Mouse (Mus musculus): ENCODE measurements at regions not wholly inside any gene's neighbourhood (a gene's known extent, or its start where the extent isn't known, plus 50 kb on each side); places are given as distances from the start of the nearest gene placed in this dataset.

DNA sequence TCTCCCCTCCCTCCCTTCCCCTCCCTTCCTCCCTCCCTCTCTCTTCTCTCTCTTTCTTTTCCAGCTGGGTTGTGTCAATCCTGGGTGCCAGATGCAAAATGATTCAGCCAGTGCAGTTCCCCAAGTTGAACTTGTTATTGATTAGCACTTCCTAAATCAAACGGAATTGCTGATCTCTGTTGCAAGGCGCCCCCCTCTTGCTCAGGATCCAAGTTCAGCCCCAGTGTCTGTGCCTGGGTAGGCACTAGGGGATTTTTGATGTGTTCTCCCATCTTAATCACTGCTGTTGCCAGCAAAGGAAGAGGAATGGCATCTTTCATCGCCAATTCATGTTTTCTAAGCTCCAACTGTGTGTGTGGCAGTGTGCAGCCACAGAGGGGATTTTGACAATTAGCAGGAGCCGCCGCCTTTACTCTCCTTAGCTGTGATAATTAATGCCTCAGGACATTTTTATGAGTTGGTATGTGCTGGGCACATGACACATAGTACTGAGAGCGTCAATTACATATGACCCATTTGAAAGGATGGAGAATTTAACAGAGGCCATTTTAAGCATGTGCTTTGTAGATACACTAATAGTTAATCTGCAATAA, 125.9 kb upstream of the Veph1 start:
- no peak for ATAC-seq (ENCODE audit: insufficient number of reproducible peaks, low FRiP score)
- Histone ChIP-seq H3K9ac (no peak overlapping the region), H3K4me3 (no peak overlapping the region), H3K4me1 (replicated peaks) (no peaks in the 10 kb centered on the region), H3K27ac (ENCODE audit: poor library complexity, severe bottlenecking) (no peak overlapping the region), H3K27me3 (replicated peaks) (no peaks in the 10 kb centered on the region), H3K9me3 (replicated peaks) (no peaks in the 10 kb centered on the region), H3K4me2 (no peak overlapping the region), H3K36me3 (no peaks in the 10 kb centered on the region)
- WGBS: 61% methylated on average over 6 of the region's 6 CpGs

DNA sequence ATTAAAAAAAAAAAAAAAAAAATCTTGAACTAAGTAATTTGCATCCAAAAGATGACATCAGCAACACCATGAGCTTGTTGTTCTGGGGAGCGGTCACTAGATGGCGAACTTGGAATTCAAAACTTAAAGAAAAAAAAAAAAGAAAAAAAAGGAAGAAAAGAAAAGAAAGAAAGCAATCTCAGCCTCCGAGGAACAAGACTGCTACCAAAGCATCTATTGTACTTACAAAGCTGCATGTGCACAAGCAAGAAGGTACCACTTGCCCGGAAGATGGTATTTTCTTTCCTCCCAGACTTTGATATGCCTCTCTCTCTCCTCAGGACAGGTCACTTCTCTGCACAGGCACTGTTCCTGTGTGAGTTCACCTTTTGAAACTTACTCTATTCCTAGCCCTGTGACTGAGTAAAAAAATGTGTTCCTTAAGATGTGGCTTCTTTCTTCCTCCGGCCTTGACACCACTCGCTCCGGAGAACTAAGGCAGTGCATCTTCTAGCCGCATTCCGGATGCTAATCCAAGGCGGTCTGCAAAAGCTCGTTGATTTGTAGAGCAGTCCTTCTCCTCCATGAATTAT, 114.2 kb upstream of the Veph1 start:
- no peaks in the 10 kb centered on the region for H3K36me3 ChIP-seq
- H3K27ac ChIP-seq (ENCODE audit: poor library complexity, severe bottlenecking): no peak overlapping the region
- peak overlapping the region; percentile 67 for H3K4me2 ChIP-seq
- H3K4me3 ChIP-seq: peak overlapping the region; percentile 30
- 43% methylated on average over 11 of the region's 11 CpGs for WGBS
- 0 out of 2 replicates have a peak overlapping the region, but pooled peaks have one; percentile 45 for H3K9ac ChIP-seq
- H3K4me1 ChIP-seq (replicated peaks): no peaks in the 10 kb centered on the region
- ATAC-seq (ENCODE audit: insufficient number of reproducible peaks, low FRiP score): no peak
- H3K27me3 ChIP-seq (replicated peaks): no peaks in the 10 kb centered on the region
- H3K9me3 ChIP-seq (replicated peaks): no peaks in the 10 kb centered on the region

DNA sequence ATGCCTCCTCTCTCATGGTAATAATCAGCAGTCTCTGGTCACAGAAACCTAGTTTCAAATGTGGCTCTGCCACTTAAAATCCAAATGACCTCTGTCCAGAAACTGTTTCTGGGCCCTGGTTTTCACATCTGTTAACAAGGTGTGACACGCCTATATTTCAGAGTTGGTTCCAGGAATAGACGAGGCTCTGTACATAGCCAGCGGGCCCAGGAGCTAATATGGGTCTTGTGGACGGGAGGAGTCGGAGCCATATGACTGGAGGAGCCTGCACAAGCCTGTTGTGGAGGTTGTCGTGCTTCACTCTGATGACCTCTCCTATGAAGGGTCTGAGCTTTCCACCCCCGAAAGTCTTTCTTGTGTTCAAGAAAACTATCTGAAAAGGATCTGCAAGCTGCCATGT, 112.2 kb upstream of the Veph1 start:
- Histone ChIP-seq H3K27ac (ENCODE audit: poor library complexity, severe bottlenecking) (no peak overlapping the region), H3K36me3 (no peaks in the 10 kb centered on the region), H3K4me1 (replicated peaks) (no peaks in the 10 kb centered on the region)

DNA sequence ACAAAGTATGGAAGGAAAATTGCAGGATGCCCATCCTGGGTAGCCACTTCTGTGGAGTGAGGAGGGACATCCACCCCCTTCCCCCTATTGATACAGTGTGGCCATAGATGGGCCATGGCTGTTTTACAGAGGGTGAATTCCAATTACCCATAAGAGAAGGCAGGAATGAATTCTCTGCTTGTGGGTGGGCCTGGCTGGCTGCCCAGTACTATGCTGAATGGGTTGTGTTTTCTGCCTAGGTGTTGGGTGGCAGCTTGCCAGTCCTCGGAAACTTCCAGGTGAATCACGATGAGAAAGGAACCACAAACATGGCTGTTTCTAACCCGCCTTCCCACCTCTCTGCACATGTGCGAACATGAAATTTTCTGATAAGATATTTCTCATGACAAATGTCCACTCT, 109.0 kb upstream of the Veph1 start:
- H3K36me3 ChIP-seq: no peaks in the 10 kb centered on the region
- H3K27me3 ChIP-seq (replicated peaks): no peaks in the 10 kb centered on the region
- no peak overlapping the region for H3K4me2 ChIP-seq
- ATAC-seq (ENCODE audit: insufficient number of reproducible peaks, low FRiP score): no peak
- H3K4me3 ChIP-seq: no peak overlapping the region
- no peak overlapping the region for H3K27ac ChIP-seq (ENCODE audit: poor library complexity, severe bottlenecking)
- no peaks in the 10 kb centered on the region for H3K4me1 ChIP-seq (replicated peaks)
- no peak overlapping the region for H3K9ac ChIP-seq
- no peaks in the 10 kb centered on the region for H3K9me3 ChIP-seq (replicated peaks)
- 73% methylated on average over 4 of the region's 4 CpGs for WGBS

More for the DNA sequence above, 112.2 kb upstream of the Veph1 start:
- H3K4me2 ChIP-seq: no peak overlapping the region
- H3K4me3 ChIP-seq: no peak overlapping the region
- no peaks in the 10 kb centered on the region for H3K9me3 ChIP-seq (replicated peaks)
- WGBS: 73% methylated on average over 7 of the region's 7 CpGs
- H3K27me3 ChIP-seq (replicated peaks): no peaks in the 10 kb centered on the region
- no peak overlapping the region for H3K9ac ChIP-seq
- ATAC-seq (ENCODE audit: insufficient number of reproducible peaks, low FRiP score): no peak

DNA sequence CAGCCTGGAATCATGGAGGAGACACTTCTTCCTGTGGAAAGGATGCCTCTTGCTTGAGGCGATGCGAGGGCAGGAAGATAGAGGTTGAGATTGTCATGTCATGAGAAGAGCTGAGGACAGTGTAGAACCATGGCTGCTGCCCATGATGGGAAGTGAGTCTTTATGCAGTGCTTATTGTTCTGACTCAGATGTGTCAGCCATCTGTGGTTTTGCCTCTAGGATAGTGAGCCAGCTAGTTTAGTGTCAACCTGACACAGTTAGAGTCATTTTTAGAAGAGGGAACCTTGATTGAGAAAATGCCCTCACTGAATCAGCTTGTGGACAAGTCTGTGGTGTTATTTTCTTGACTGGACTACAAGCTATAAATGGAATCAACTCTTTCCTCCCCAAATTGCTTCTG, 107.1 kb upstream of the Veph1 start:
- 86% methylated on average over 2 of the region's 2 CpGs for WGBS
- no peaks in the 10 kb centered on the region for H3K36me3 ChIP-seq
- H3K4me3 ChIP-seq: no peak overlapping the region
- H3K27ac ChIP-seq (ENCODE audit: poor library complexity, severe bottlenecking): no peak overlapping the region
- no peaks in the 10 kb centered on the region for H3K9me3 ChIP-seq (replicated peaks)
- H3K4me1 ChIP-seq (replicated peaks): no peaks in the 10 kb centered on the region
- no peak overlapping the region for H3K9ac ChIP-seq
- H3K4me2 ChIP-seq: no peak overlapping the region
- ATAC-seq (ENCODE audit: insufficient number of reproducible peaks, low FRiP score): no peak
- no peaks in the 10 kb centered on the region for H3K27me3 ChIP-seq (replicated peaks)

DNA sequence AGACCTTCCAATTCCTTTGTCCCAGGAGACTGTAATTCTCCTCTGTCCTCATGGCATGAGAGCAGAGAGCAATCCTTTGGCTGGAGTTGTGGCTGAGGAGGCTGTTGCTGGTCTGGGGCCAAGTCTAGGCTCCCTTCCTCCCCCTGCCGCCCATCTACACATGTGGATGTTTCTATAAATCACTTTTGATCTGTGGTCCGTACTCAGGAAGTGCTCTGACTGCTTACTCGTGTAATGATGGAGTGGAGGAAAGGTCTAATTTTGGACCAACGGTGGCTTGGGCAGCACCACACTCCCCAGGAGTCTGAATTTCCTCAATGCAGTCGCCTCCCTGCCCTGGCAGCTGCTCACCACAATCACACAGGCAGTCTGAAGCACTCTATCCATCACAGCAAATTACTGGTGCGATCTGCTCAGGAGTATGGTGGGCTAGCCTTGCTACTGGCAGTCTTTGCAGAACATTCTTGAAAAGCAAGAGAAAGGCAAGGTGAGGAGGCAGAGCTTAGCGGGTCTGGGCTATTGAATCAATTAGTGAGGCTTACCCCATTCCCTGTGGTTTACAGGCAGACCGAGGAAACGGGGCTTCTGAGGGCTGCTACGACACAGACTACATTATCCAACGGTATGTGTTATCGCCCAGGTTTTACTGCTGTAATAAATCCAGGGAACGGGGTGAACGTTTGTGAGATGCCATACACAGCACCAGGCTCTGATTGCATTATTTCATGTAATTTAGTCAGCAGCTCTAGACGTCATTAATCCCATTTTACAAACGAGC, 104.3 kb upstream of the Veph1 start:
- H3K4me1 ChIP-seq (replicated peaks): no peaks in the 10 kb centered on the region
- no peak overlapping the region for H3K4me3 ChIP-seq
- no peak overlapping the region for H3K4me2 ChIP-seq
- no peaks in the 10 kb centered on the region for H3K9me3 ChIP-seq (replicated peaks)
- no peak overlapping the region for H3K9ac ChIP-seq
- no peak for ATAC-seq (ENCODE audit: insufficient number of reproducible peaks, low FRiP score)
- H3K36me3 ChIP-seq: no peaks in the 10 kb centered on the region
- no peaks in the 10 kb centered on the region for H3K27me3 ChIP-seq (replicated peaks)
- no peak overlapping the region for H3K27ac ChIP-seq (ENCODE audit: poor library complexity, severe bottlenecking)
- WGBS: 55% methylated on average over 16 of the region's 16 CpGs

DNA sequence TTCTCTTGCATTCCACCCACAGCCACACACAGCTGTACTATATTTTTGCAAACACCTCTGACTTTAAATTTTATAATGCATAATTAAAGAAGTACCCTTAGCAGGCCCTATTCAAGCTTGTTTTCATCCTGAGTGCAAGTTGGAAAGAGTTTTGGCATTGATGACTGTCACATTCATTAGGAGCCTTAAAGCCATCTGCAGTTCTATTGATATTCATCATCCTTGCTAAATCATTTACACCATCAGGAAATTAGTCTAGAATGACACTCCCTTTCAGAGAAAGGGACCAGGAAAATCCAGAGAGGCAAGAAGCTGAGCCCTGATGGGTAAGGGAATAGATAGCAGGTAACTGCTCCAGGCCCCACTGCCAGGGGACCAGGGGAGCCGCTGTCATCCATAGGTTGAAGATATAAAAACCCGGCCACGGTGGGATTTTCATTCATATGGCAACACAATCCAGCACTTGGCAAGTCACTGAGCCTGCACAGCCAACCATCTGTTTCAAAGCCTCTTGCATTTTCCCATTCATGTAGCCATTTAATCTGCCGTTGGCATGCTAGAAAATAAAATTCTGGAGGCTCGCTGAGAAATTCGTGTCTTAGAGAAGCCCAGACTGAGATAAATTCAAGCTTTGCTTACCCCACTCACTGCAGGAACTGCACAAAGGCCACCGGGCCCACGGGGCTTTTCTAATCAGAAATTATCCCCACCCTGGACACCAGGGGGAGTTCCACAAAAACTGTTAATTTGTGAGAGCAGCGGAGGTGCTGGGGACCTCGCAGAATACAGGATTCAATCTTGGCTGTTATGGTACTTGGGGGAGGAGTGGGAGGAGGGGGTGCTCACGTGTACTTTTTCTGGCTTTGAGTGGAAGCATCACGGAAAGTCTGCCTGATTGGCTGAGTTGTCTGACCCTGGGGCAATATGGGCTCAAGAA, 101.8 kb upstream of the Veph1 start:
- H3K4me1 ChIP-seq (replicated peaks): no peaks in the 10 kb centered on the region
- H3K27me3 ChIP-seq (replicated peaks): no peaks in the 10 kb centered on the region
- no peaks in the 10 kb centered on the region for H3K36me3 ChIP-seq
- 60% methylated on average over 12 of the region's 12 CpGs for WGBS
- no peak overlapping the region for H3K27ac ChIP-seq (ENCODE audit: poor library complexity, severe bottlenecking)
- H3K9ac ChIP-seq: no peak overlapping the region
- no peak overlapping the region for H3K4me2 ChIP-seq
- no peak overlapping the region for H3K4me3 ChIP-seq
- no peak for ATAC-seq (ENCODE audit: insufficient number of reproducible peaks, low FRiP score)
- H3K9me3 ChIP-seq (replicated peaks): no peaks in the 10 kb centered on the region

DNA sequence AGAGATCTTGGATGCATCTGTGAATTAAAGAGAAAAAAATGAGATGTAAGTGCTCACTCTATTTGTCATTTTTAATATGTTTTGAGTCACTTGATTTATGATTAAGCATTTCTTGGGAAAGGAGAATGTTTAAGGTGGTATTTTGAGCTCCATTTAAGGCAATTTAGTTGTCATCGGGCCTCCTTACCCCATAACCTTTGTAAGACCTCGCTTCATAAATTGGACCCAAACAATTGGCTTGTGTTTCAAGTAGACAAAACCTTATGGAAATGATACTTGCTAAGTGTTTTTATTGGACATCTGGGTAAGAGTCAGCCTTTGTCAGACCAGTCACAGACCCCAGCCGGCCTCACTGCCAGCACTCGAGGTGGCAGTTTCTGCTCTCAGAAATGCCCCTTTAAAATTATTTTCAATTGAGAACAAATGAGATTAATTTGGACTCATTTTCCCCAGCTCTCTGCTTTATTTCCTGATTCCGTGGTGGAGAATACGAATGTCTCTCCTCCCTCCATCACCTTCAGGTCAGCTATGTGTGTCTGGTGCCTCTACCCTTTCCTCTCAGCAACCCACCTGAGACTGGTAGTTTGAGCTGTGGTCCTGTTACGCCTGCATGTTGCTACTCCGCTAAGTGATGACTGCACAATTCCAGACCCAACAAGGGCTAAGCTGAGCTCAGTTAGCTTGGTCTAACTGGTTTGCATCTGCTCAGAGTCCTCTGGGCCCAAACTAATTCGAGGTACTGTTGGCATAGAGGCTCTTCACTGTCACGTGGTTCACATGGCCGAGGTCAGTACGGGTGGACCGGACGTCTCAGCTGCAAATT, 78.7 kb upstream of the Veph1 start:
- no peak overlapping the region for H3K27ac ChIP-seq (ENCODE audit: poor library complexity, severe bottlenecking)

DNA sequence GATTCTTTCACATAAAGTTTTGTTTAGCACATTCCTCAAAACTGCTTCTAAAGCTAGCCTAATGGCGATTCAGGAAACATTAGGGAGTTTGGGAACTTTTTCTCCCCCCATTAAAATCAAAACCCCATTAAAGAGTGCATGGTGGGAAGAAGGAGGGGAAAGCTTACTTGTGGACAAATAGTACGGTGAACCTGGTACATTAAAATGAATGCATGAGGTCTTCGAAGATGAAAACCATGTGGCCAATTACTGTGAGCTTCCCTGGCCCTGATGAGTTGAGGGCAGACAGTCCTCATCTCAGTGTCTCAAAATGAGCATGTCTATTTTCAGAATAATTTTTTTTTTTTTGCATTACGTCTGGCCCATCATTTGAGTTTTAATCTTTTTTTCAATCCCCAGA, 78.0 kb upstream of the Veph1 start:
- Histone ChIP-seq H3K27ac (ENCODE audit: poor library complexity, severe bottlenecking) (no peak overlapping the region), H3K4me1 (replicated peaks) (no peaks in the 10 kb centered on the region), H3K36me3 (no peaks in the 10 kb centered on the region), H3K27me3 (replicated peaks) (no peaks in the 10 kb centered on the region), H3K9me3 (replicated peaks) (no peaks in the 10 kb centered on the region), H3K9ac (no peak overlapping the region), H3K4me2 (no peak overlapping the region), H3K4me3 (no peak overlapping the region)
- no peak for ATAC-seq (ENCODE audit: insufficient number of reproducible peaks, low FRiP score)
- WGBS: 85% methylated on average over 4 of the region's 4 CpGs

More for the DNA sequence above, 78.7 kb upstream of the Veph1 start:
- H3K27me3 ChIP-seq (replicated peaks): no peaks in the 10 kb centered on the region
- no peak for ATAC-seq (ENCODE audit: insufficient number of reproducible peaks, low FRiP score)
- no peaks in the 10 kb centered on the region for H3K9me3 ChIP-seq (replicated peaks)
- 79% methylated on average over 14 of the region's 14 CpGs for WGBS
- H3K4me1 ChIP-seq (replicated peaks): no peaks in the 10 kb centered on the region
- no peak overlapping the region for H3K9ac ChIP-seq
- no peaks in the 10 kb centered on the region for H3K36me3 ChIP-seq
- H3K4me2 ChIP-seq: no peak overlapping the region
- no peak overlapping the region for H3K4me3 ChIP-seq

DNA sequence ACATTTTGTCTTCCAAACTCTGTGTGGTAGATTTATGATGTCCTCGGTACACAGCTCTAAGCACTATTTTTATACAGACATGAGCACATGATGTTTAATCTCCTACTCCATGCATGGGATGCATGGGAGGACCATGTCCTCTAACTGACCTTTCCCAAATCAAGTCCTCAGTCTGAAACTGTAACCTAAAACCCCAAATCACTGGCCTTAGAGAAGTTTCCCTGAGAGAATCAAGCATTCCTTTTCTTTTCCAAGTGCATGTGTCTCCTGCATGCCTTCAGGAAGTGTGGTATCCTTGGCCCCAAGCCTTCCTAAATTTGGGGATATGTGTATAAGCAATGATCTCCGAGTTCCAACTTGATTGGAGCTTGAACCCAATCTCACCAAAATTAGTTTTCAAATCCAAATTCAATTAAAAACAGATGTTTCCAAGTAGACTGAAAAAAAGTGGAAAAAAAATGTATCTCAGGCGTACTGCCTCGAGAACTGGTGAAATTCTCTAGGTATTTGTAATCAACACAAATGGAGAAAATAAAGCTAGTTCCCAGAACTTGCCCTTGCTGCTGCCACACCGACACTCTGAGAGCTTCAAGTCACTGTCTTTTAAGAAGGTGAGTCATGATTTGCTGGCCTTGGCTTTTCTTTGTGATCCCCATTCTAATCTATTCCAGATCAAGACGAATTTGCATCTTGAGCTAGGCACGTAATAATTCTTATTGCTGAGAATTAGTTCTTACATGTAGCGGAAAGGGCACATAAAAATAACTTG, 77.4 kb upstream of the Veph1 start:
- H3K4me1 ChIP-seq (replicated peaks): no peaks in the 10 kb centered on the region
- H3K9ac ChIP-seq: no peak overlapping the region
- H3K36me3 ChIP-seq: no peaks in the 10 kb centered on the region
- no peaks in the 10 kb centered on the region for H3K9me3 ChIP-seq (replicated peaks)
- WGBS: 78% methylated on average over 8 of the region's 8 CpGs
- no peak overlapping the region for H3K4me2 ChIP-seq
- no peak overlapping the region for H3K27ac ChIP-seq (ENCODE audit: poor library complexity, severe bottlenecking)
- H3K4me3 ChIP-seq: no peak overlapping the region
- no peak for ATAC-seq (ENCODE audit: insufficient number of reproducible peaks, low FRiP score)
- no peaks in the 10 kb centered on the region for H3K27me3 ChIP-seq (replicated peaks)

Measured in heart, embryonic 12.5 days (tissue).